11 mouse cellular contexts compared by ENCODE assay signal in genomic region chr3:58843415-58843814, GRCm38 (mm10). TPM values are rescaled to one million over a fixed set of nuclear protein-coding genes. Genes with fewer than 3 reads are reported as not detected.
DNase-seq lines count a peak whose midpoint lies in the region; ATAC-seq lines count a peak whose summit lies in the region.
"Had no signal": no experiment of that assay in that cellular context is flagged by ENCODE, and none has a peak within 500 bp of the region (broad histone marks: within the 10 kb centered on the region; RNA-seq: fewer than 3 reads in every experiment).

No protein-coding gene starts in this region.

- H3K9me3 ChIP-seq in forebrain, embryonic 13.5 days (replicated peaks): no peaks in the 10 kb centered on the region
- H3K9me3 ChIP-seq in forebrain, embryonic 10.5 days: no peaks in the 10 kb centered on the region
- no peaks in the 10 kb centered on the region for H3K9me3 ChIP-seq in midbrain, embryonic 14.5 days (ENCODE audit: control insufficient read depth, low read length)
- H3K9me3 ChIP-seq in midbrain, embryonic 15.5 days: no peaks in the 10 kb centered on the region
- H3K9me3 ChIP-seq: G1E had no signal

- H3K27ac ChIP-seq in forebrain, embryonic 13.5 days: no peak overlapping the region
- H3K27ac ChIP-seq in forebrain, embryonic 10.5 days: no peak overlapping the region
- H3K27ac ChIP-seq in midbrain, embryonic 14.5 days (replicated peaks; ENCODE audit: low read depth, low read length): no peak overlapping the region
- H3K27ac ChIP-seq in midbrain, embryonic 15.5 days: no peak overlapping the region

- 61% methylated on average over 1 of the region's 1 CpGs for WGBS in forebrain, embryonic 13.5 days
- 54% methylated on average over 1 of the region's 1 CpGs for WGBS in forebrain, embryonic 10.5 days
- WGBS in midbrain, embryonic 14.5 days: 63% methylated on average over 1 of the region's 1 CpGs
- WGBS in midbrain, embryonic 15.5 days: 76% methylated on average over 1 of the region's 1 CpGs

- no peak overlapping the region for H3K4me2 ChIP-seq in forebrain, embryonic 13.5 days
- H3K4me2 ChIP-seq in midbrain, embryonic 14.5 days (ENCODE audit: low read length): no peak overlapping the region
- no peak overlapping the region for H3K4me2 ChIP-seq in midbrain, embryonic 15.5 days

- no peak for DNase-seq in forebrain, embryonic 10.5 days (ENCODE audit: extremely low spot score, low spot score)
- peak; percentile 44 for DNase-seq in midbrain, embryonic 14.5 days
- DNase-seq in embryo, embryonic 11.5 days (ENCODE audit: low read depth, low spot score): peak; percentile 16
- peak; percentile 48 for DNase-seq in retina, embryonic 14.5 days (ENCODE audit: low spot score)
- no peak for DNase-seq in layer of hippocampus, postnatal 10 days (ENCODE audit: low spot score in 2 of 2)
- DNase-seq in gastrocnemius, postnatal 25 days: no peak

- no peaks in the 10 kb centered on the region for H3K4me1 ChIP-seq in forebrain, embryonic 13.5 days
- no peaks in the 10 kb centered on the region for H3K4me1 ChIP-seq in forebrain, embryonic 10.5 days
- H3K4me1 ChIP-seq in midbrain, embryonic 14.5 days (ENCODE audit: control insufficient read depth, insufficient read depth, low read length): no peaks in the 10 kb centered on the region
- H3K4me1 ChIP-seq in midbrain, embryonic 15.5 days: no peaks in the 10 kb centered on the region

- no peaks in the 10 kb centered on the region for H3K36me3 ChIP-seq in forebrain, embryonic 13.5 days (ENCODE audit: poor library complexity, severe bottlenecking)
- no peaks in the 10 kb centered on the region for H3K36me3 ChIP-seq in forebrain, embryonic 10.5 days (replicated peaks)
- no peaks in the 10 kb centered on the region for H3K36me3 ChIP-seq in midbrain, embryonic 14.5 days (ENCODE audit: control insufficient read depth, insufficient read depth, low read length)
- H3K36me3 ChIP-seq in midbrain, embryonic 15.5 days (replicated peaks): no peaks in the 10 kb centered on the region
- H3K36me3 ChIP-seq: G1E had no signal

- peak; percentile 68; the same call in 1 of the 2 replicates for ATAC-seq in forebrain, embryonic 13.5 days
- no peak for ATAC-seq in midbrain, embryonic 14.5 days (ENCODE audit: low FRiP score, low TSS enrichment)
- ATAC-seq in midbrain, embryonic 15.5 days (replicated peaks): no peak; the same call in 1 of the 2 replicates

- H3K27me3 ChIP-seq in forebrain, embryonic 13.5 days: no peaks in the 10 kb centered on the region
- H3K27me3 ChIP-seq in forebrain, embryonic 10.5 days (ENCODE audit: poor library complexity, severe bottlenecking): no peaks in the 10 kb centered on the region
- no peaks in the 10 kb centered on the region for H3K27me3 ChIP-seq in midbrain, embryonic 14.5 days (ENCODE audit: control insufficient read depth, insufficient read depth, low read length)
- H3K27me3 ChIP-seq in midbrain, embryonic 15.5 days (replicated peaks): no peaks in the 10 kb centered on the region

- H3K9ac ChIP-seq in forebrain, embryonic 13.5 days: no peak overlapping the region
- no peak overlapping the region for H3K9ac ChIP-seq in midbrain, embryonic 14.5 days (replicated peaks; ENCODE audit: low read length)
- no peak overlapping the region for H3K9ac ChIP-seq in midbrain, embryonic 15.5 days

- no peak overlapping the region for H3K4me3 ChIP-seq in forebrain, embryonic 13.5 days
- no peak overlapping the region for H3K4me3 ChIP-seq in forebrain, embryonic 10.5 days
- H3K4me3 ChIP-seq in midbrain, embryonic 14.5 days (replicated peaks; ENCODE audit: low read depth, low read length): no peak overlapping the region
- H3K4me3 ChIP-seq in midbrain, embryonic 15.5 days: no peak overlapping the region

RNA-seq across cellular contexts. Expression of gene Mindy4b-ps, which starts 21.3 kb away (rescaled TPM):
- polyA plus RNA-seq in forebrain, embryonic 13.5 days (2015; fragmentation: Nextera tagmentation; extraction: Ambion mirVana): 0.08 and 0.10 TPM in 2 replicates
- not detected in 2 replicates for polyA plus RNA-seq in forebrain, embryonic 10.5 days (2016; fragmentation: Nextera tagmentation; extraction: Ambion mirVana)
- not detected in 2 replicates for polyA plus RNA-seq in midbrain, embryonic 14.5 days (2014; fragmentation: Nextera tagmentation; extraction: Ambion mirVana)
- 0.08 and 0.14 TPM in 2 replicates for polyA plus RNA-seq in midbrain, embryonic 15.5 days (2015; fragmentation: Nextera tagmentation; extraction: Ambion mirVana)
- total RNA-seq in layer of hippocampus, postnatal 10 days (2021): under 1 TPM; 0.69 to 0.73 TPM
- not detected for total RNA-seq in gastrocnemius, postnatal 25 days (2021)
- total RNA-seq: gastrocnemius, postnatal 4 days; neutrophil, adult 5-6 weeks had no signal
- polyA plus RNA-seq: G1E had no signal

RNA-seq across cellular contexts. Expression of gene Clrn1, which starts 41.7 kb away (rescaled TPM):
- 0.37 and 0.73 TPM in 2 replicates for polyA plus RNA-seq in forebrain, embryonic 13.5 days (2015; fragmentation: Nextera tagmentation; extraction: Ambion mirVana)
- 0.15 TPM in 1 of 2 replicates, not detected in the other for polyA plus RNA-seq in forebrain, embryonic 10.5 days (2016; fragmentation: Nextera tagmentation; extraction: Ambion mirVana)
- 0.51 and 0.63 TPM in 2 replicates for polyA plus RNA-seq in midbrain, embryonic 14.5 days (2014; fragmentation: Nextera tagmentation; extraction: Ambion mirVana)
- 0.34 and 0.56 TPM in 2 replicates for polyA plus RNA-seq in midbrain, embryonic 15.5 days (2015; fragmentation: Nextera tagmentation; extraction: Ambion mirVana)
- total RNA-seq in layer of hippocampus, postnatal 10 days (2021): 1 to 10 TPM; 4.0 to 4.1 TPM
- not detected for total RNA-seq in gastrocnemius, postnatal 25 days (2021)
- total RNA-seq: gastrocnemius, postnatal 4 days had no signal
- polyA plus RNA-seq: G1E had no signal

Comparison
In these comparisons a context has a peak if more than half of its experiments do, and no peak if none do; other contexts are left out.
1. DNase-seq: peak in midbrain, embryonic 14.5 days (single experiment), embryo, embryonic 11.5 days (single experiment) and retina, embryonic 14.5 days (single experiment); none in forebrain, embryonic 10.5 days (single experiment), layer of hippocampus, postnatal 10 days (0 of 2) and gastrocnemius, postnatal 25 days (single experiment).